Mouse (Mus musculus) myocyte (in vitro differentiated cells): Measurements from ENCODE around the gene Cyp2j6.

Experiments
- E2F4 ChIP-seq: IDR thresholded peaks from one replicate; pipeline ENCODE4 v1.6.1; 2011; ENCODE audit warnings: mild to moderate bottlenecking, control low read depth, moderate library complexity; ENCODE audit not compliant: insufficient read depth
- POLR2A ChIP-seq: IDR thresholded peaks from one replicate; pipeline ENCODE4 v1.6.1; 2011; ENCODE audit warnings: low read depth, mild to moderate bottlenecking, control low read depth, moderate library complexity; ENCODE audit not compliant: insufficient read length

DNA sequence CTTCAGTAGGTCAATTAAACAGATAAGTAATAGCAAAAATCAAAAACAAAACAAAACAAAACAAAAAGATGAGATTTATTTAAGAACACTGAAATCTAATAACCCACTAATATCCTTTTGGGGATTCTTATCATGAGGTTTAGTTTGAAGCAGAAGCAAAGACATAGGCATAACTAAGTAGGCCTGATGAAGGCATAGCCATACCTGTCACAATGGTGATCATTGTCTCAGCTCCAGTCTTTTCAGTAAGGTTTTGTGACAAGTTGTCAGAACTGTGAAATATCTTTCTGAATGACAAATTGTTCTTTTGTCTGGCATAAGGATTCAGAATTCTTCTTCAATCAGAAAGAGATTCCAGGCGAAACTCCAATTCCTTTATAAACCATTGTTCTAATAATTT, 6.3 kb upstream of the Cyp2j6 start:
- TF ChIP-seq POLR2A, result no peak
- no peak for TF ChIP-seq E2F4
